Mouse (Mus musculus) lung, adult 2 months (tissue): ENCODE data around the gene Traf3ip3.

ENCODE experiments used
- CTCF ChIP-seq: fragments of 200-500 bp; IDR thresholded peaks from 2 replicates; pipeline ENCODE4 v1.5.1; 2011; ENCODE audit warnings: mild to moderate bottlenecking, low read length, control low read depth; ENCODE audit not compliant: insufficient read depth
- POLR2A ChIP-seq: fragments of 200-500 bp; IDR thresholded peaks from 2 replicates; pipeline ENCODE4 v1.6.1; 2011; ENCODE audit warnings: low read depth, mild to moderate bottlenecking, control low read depth, low read length, borderline replicate concordance; ENCODE audit errors: extremely low read depth

GRCm38 (mm10) chr1:193157111-193157492 is 44.4 kb downstream of the Traf3ip3 start:
- no peak for TF ChIP-seq CTCF
- no peak for TF ChIP-seq POLR2A
